33 mouse cellular contexts compared by ENCODE assay signal in genomic region chr14:105087001-105087400, GRCm38 (mm10).
DNase-seq lines count a peak whose midpoint lies in the region; ATAC-seq and TF ChIP-seq lines count a peak whose summit lies in the region.
"Had no signal": no experiment of that assay in that cellular context is flagged by ENCODE, and none has a peak within 500 bp of the region (broad histone marks: within the 10 kb centered on the region; RNA-seq: fewer than 3 reads in every experiment).

No protein-coding gene starts in this region.

- WGBS in intestine, embryonic 14.5 days: 77% methylated on average over 4 of the region's 4 CpGs
- WGBS in intestine, embryonic 16.5 days: 68% methylated on average over 4 of the region's 4 CpGs
- WGBS in stomach, postnatal 0 days: 68% methylated on average over 4 of the region's 4 CpGs

- intact Hi-C loops in left cerebral cortex, postnatal 25 days (cut with DNase I): no loop called here

- DNase-seq in intestine, embryonic 14.5 days (ENCODE audit: low spot score): peak; percentile 36
- DNase-seq in frontal cortex, adult 2 months (ENCODE audit: extremely low spot score in 1 of 2, low spot score in 1 of 2): peak; percentile 59 to 73
- peak; percentile 28 to 92 for DNase-seq in left cerebral cortex, postnatal 25 days (ENCODE audit: low spot score in 2 of 2)
- peak; percentile 52 for DNase-seq in right cerebral cortex, postnatal 25 days
- DNase-seq in adrenal gland, adult (ENCODE audit: inconsistent age in 2 of 2, low spot score in 1 of 2): no peak
- no peak for DNase-seq in stomach, postnatal 0 days (ENCODE audit: low spot score)
- no peak for DNase-seq in heart, adult 8-10 months (ENCODE audit: low spot score)
- DNase-seq: adrenal gland, postnatal 10 days; cerebellum, adult 11-12 months; cerebellum, postnatal 10 days; gastrocnemius, postnatal 25 days; heart, adult 11 months; heart, postnatal 10 days; kidney, adult 18-20 months; kidney, postnatal 25 days; lung, adult 2 months; lung, postnatal 10 days; retina, postnatal 1 day; spleen, adult 18-20 months had no signal

- no peak overlapping the region for H3K4me3 ChIP-seq in intestine, embryonic 14.5 days (ENCODE audit: low read depth, low read length)
- H3K4me3 ChIP-seq in intestine, embryonic 16.5 days (ENCODE audit: low read length): no peak overlapping the region
- no peak overlapping the region for H3K4me3 ChIP-seq in stomach, postnatal 0 days (ENCODE audit: low read depth, low read length)
- H3K4me3 ChIP-seq: embryonic facial prominence, embryonic 13.5 days; forebrain, embryonic 10.5 days; forebrain, embryonic 15.5 days; heart, embryonic 13.5 days; kidney, embryonic 15.5 days; limb, embryonic 10.5 days; limb, embryonic 15.5 days; midbrain, embryonic 15.5 days; neural tube, embryonic 15.5 days had no signal

- no peak for ATAC-seq in intestine, embryonic 14.5 days (replicated peaks; ENCODE audit: low FRiP score, low TSS enrichment, low read depth)
- no peak for ATAC-seq in intestine, embryonic 16.5 days
- ATAC-seq in stomach, postnatal 0 days (ENCODE audit: low FRiP score, low TSS enrichment): no peak
- ATAC-seq: forebrain, embryonic 15.5 days; midbrain, embryonic 15.5 days had no signal

- H3K27ac ChIP-seq in intestine, embryonic 14.5 days (ENCODE audit: low read depth): no peak overlapping the region
- no peak overlapping the region for H3K27ac ChIP-seq in intestine, embryonic 16.5 days (ENCODE audit: low read length)
- no peak overlapping the region for H3K27ac ChIP-seq in stomach, postnatal 0 days (replicated peaks)
- H3K27ac ChIP-seq: embryonic facial prominence, embryonic 13.5 days; forebrain, embryonic 10.5 days; forebrain, embryonic 15.5 days; heart, embryonic 13.5 days; hindbrain, embryonic 14.5 days; kidney, embryonic 15.5 days; limb, embryonic 10.5 days; limb, embryonic 15.5 days; liver, embryonic 14.5 days; macrophage; midbrain, embryonic 15.5 days; neural tube, embryonic 15.5 days had no signal

- no peak for TF ChIP-seq EP300 in stomach, postnatal 0 days (optimal IDR thresholded peaks at IDR 0.05)

- H3K27me3 ChIP-seq in intestine, embryonic 14.5 days (replicated peaks; ENCODE audit: control insufficient read depth, insufficient read depth, low read length): no peaks in the 10 kb centered on the region
- H3K27me3 ChIP-seq in intestine, embryonic 16.5 days (replicated peaks; ENCODE audit: control insufficient read depth, insufficient read depth, low read length): no peaks in the 10 kb centered on the region
- H3K27me3 ChIP-seq in stomach, postnatal 0 days (ENCODE audit: control insufficient read depth, insufficient read depth, low read length): no peaks in the 10 kb centered on the region
- H3K27me3 ChIP-seq: embryonic facial prominence, embryonic 13.5 days; forebrain, embryonic 15.5 days; heart, embryonic 13.5 days; kidney, embryonic 15.5 days; limb, embryonic 15.5 days; midbrain, embryonic 15.5 days; neural tube, embryonic 15.5 days had no signal

- H3K9ac ChIP-seq in intestine, embryonic 14.5 days (ENCODE audit: low read length): no peak overlapping the region
- no peak overlapping the region for H3K9ac ChIP-seq in intestine, embryonic 16.5 days (ENCODE audit: low read depth, low read length)
- H3K9ac ChIP-seq in stomach, postnatal 0 days (ENCODE audit: low read length): no peak overlapping the region
- H3K9ac ChIP-seq: embryonic facial prominence, embryonic 13.5 days; forebrain, embryonic 15.5 days; heart, embryonic 13.5 days; hindbrain, embryonic 14.5 days; kidney, embryonic 15.5 days; limb, embryonic 15.5 days; liver, embryonic 14.5 days; midbrain, embryonic 15.5 days; neural tube, embryonic 15.5 days had no signal

- no peak for TF ChIP-seq CTCF in stomach, postnatal 0 days (IDR thresholded peaks at IDR 0.05; ENCODE audit: low read depth)

- no peak overlapping the region for H3K4me2 ChIP-seq in intestine, embryonic 14.5 days (ENCODE audit: low read length)
- no peak overlapping the region for H3K4me2 ChIP-seq in intestine, embryonic 16.5 days (ENCODE audit: low read depth, low read length)
- no peak overlapping the region for H3K4me2 ChIP-seq in stomach, postnatal 0 days (replicated peaks; ENCODE audit: low read depth)
- H3K4me2 ChIP-seq: embryonic facial prominence, embryonic 13.5 days; forebrain, embryonic 15.5 days; heart, embryonic 13.5 days; hindbrain, embryonic 14.5 days; kidney, embryonic 15.5 days; limb, embryonic 15.5 days; midbrain, embryonic 15.5 days; neural tube, embryonic 15.5 days had no signal

- H3K36me3 ChIP-seq in intestine, embryonic 14.5 days (ENCODE audit: control insufficient read depth, insufficient read depth, low read length): no peaks in the 10 kb centered on the region
- H3K36me3 ChIP-seq in intestine, embryonic 16.5 days (ENCODE audit: control insufficient read depth, insufficient read depth, low read length): no peaks in the 10 kb centered on the region
- H3K36me3 ChIP-seq in stomach, postnatal 0 days (ENCODE audit: control insufficient read depth, insufficient read depth, low read length): no peaks in the 10 kb centered on the region
- H3K36me3 ChIP-seq: embryonic facial prominence, embryonic 13.5 days; forebrain, embryonic 10.5 days; forebrain, embryonic 15.5 days; G1E; heart, embryonic 13.5 days; kidney, embryonic 15.5 days; limb, embryonic 10.5 days; limb, embryonic 15.5 days; midbrain, embryonic 15.5 days; neural tube, embryonic 15.5 days had no signal

- no peaks in the 10 kb centered on the region for H3K4me1 ChIP-seq in intestine, embryonic 14.5 days (replicated peaks; ENCODE audit: control insufficient read depth, insufficient read depth, low read length)
- H3K4me1 ChIP-seq in intestine, embryonic 16.5 days (ENCODE audit: control insufficient read depth, insufficient read depth, low read length): no peaks in the 10 kb centered on the region
- no peaks in the 10 kb centered on the region for H3K4me1 ChIP-seq in stomach, postnatal 0 days (replicated peaks; ENCODE audit: control insufficient read depth, insufficient read depth)
- H3K4me1 ChIP-seq: embryonic facial prominence, embryonic 13.5 days; kidney, embryonic 15.5 days; limb, embryonic 10.5 days; limb, embryonic 15.5 days; neural tube, embryonic 15.5 days had no signal

- no peaks in the 10 kb centered on the region for H3K9me3 ChIP-seq in intestine, embryonic 14.5 days (ENCODE audit: control insufficient read depth, low read length)
- H3K9me3 ChIP-seq in intestine, embryonic 16.5 days (ENCODE audit: control insufficient read depth, low read length): no peaks in the 10 kb centered on the region
- no peaks in the 10 kb centered on the region for H3K9me3 ChIP-seq in stomach, postnatal 0 days (ENCODE audit: control insufficient read depth, low read length)
- H3K9me3 ChIP-seq: embryonic facial prominence, embryonic 13.5 days; forebrain, embryonic 10.5 days; forebrain, embryonic 15.5 days; G1E; heart, embryonic 13.5 days; kidney, embryonic 15.5 days; limb, embryonic 10.5 days; limb, embryonic 15.5 days; midbrain, embryonic 15.5 days; neural tube, embryonic 15.5 days had no signal

Comparison
In these comparisons a context has a peak if more than half of its experiments do, and no peak if none do; other contexts are left out.
1. DNase-seq: peak in intestine, embryonic 14.5 days (single experiment), frontal cortex, adult 2 months (2 of 2), left cerebral cortex, postnatal 25 days (2 of 2) and right cerebral cortex, postnatal 25 days (single experiment); none in adrenal gland, adult (0 of 2), stomach, postnatal 0 days (single experiment) and heart, adult 8-10 months (single experiment).